Mouse (Mus musculus) small intestine, adult 2 months (tissue): ENCODE data around the gene Pdha2. TPM values are rescaled to one million over a fixed set of nuclear protein-coding genes. Genes with fewer than 3 reads are reported as not detected.

Experiments used
- H3K27ac ChIP-seq: fragments of 200-500 bp; 2 replicates; pipeline ENCODE4 v1.5.1; 2012; ENCODE audit warnings: low read depth, low read length, control low read depth, inconsistent platforms; ENCODE audit not compliant: insufficient read depth
- H3K27me3 ChIP-seq: fragments of 200-500 bp; 2 replicates; pipeline ENCODE4 v1.6.1; 2012; ENCODE audit warnings: mild to moderate bottlenecking, moderate library complexity, low read length, inconsistent platforms; ENCODE audit not compliant: control insufficient read depth, insufficient read depth
- H3K36me3 ChIP-seq: fragments of 200-500 bp; 2 replicates; pipeline ENCODE4 v1.6.1; 2012; ENCODE audit warnings: mild to moderate bottlenecking, low read length, control low read depth, inconsistent platforms; ENCODE audit not compliant: control insufficient read depth, insufficient read depth
- H3K4me1 ChIP-seq: fragments of 200-500 bp; 2 replicates; pipeline ENCODE4 v1.6.1; 2012; ENCODE audit warnings: low read length, inconsistent platforms, mixed read lengths; ENCODE audit not compliant: control insufficient read depth, insufficient read depth, insufficient read length
- H3K4me3 ChIP-seq: fragments of 200-500 bp; 2 replicates; pipeline ENCODE4 v1.5.1; 2012; ENCODE audit warnings: low read depth, mild to moderate bottlenecking, control low read depth, inconsistent platforms, low read length, moderate library complexity
- CTCF ChIP-seq: fragments of 200-500 bp; IDR thresholded peaks from 2 replicates; pipeline ENCODE4 v1.5.1; 2012; ENCODE audit warnings: low read depth, mild to moderate bottlenecking, control low read depth, inconsistent platforms, low read length, moderate library complexity, mixed read lengths; ENCODE audit not compliant: insufficient replicate concordance, insufficient read length; ENCODE audit errors: extremely low read depth
- POLR2A ChIP-seq: fragments of 200-500 bp; IDR thresholded peaks from 2 replicates; pipeline ENCODE4 v1.6.1; 2012; ENCODE audit warnings: low read depth, mild to moderate bottlenecking, control low read depth, inconsistent platforms, low read length, moderate library complexity
- WGBS: fragments of 180-500 bp; shearing (Covaris S2); methylation state at CpG from one replicate; pipeline ENCODE4 v1.1.7; 2018; 5-methylcytosine and 5-hydroxymethylcytosine counted together
- polyA plus RNA-seq: library from polyadenylated mRNA; depleted of rRNA; stranded (reverse); fragments of >200 nt; gene quantifications from 2 replicates; pipeline ENCODE4 v1.2.3, GENCODE M21; 2012

The Pdha2 gene
- polyA plus RNA-seq, 1 experiment = not detected

DNA sequence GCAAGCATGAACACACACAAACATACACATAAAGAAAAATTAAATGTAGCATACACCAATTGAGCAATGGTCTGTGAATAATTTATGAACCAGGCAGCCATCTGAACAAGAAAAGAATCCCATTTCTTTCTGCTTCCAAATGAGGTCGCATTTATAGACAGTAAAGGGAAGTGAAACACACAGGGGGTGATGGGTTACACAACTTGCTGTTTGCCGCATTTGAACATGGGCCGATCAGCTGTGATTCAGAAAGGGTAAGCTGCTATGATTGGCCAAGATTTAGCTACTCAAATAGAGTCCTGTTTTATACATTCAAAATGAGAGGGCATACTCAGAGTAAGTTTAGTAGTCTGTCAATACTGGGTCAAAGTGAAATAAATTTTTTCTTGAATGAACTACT is 20.5 kb downstream of the Pdha2 start:
- no peaks in the 10 kb centered on the region for H3K27me3 ChIP-seq
- no peak overlapping the region for H3K4me3 ChIP-seq
- no peaks in the 10 kb centered on the region for H3K36me3 ChIP-seq
- WGBS = 78% methylated on average over 3 of the region's 3 CpGs
- TF ChIP-seq CTCF = no peak
- no peak for TF ChIP-seq POLR2A
- H3K4me1 ChIP-seq = no peaks in the 10 kb centered on the region
- H3K27ac ChIP-seq = no peak overlapping the region

DNA sequence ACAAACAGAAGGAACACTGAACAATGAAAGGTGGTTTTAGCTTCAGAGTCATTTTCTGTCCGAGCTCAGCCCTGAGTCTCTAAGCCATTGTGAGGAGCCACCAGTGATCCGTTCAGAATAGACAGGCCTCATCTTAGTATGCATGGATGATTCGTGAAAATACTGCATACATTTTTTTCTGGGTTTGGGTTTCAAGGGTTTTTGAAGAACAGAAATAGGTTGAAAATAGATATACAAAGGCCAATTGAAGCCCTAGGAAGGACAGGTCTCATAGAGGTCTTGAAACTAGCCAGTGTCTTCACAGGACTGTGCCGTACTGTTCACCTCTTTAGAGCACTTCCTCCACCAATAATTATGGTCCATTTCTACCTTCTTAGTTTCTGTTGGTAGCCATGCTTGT is 21.7 kb downstream of the Pdha2 start:
- Histone ChIP-seq H3K27me3 (no peaks in the 10 kb centered on the region), H3K27ac (no peak overlapping the region), H3K36me3 (no peaks in the 10 kb centered on the region), H3K4me1 (no peaks in the 10 kb centered on the region), H3K4me3 (no peak overlapping the region)
- 73% methylated on average over 4 of the region's 4 CpGs for WGBS
- no peak for TF ChIP-seq POLR2A
- no peak for TF ChIP-seq CTCF

DNA sequence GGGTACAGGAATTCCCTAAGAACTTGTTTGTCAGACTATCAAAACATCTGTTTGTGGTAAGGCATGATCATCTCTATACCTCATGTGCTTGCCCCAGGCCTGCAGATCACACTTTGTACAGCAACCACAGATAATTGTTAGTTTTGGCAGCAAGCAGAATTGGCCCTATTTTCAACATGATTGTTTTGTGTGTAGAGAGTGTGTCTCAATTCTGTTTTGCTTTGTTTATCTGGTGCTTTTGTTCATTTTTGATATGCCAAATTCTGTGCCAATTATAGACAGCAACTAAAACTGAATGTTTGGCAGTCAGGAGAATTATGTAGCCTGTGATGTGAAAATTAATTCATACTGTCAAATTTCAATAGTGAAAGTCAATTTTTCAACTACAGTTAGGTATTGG is 51.2 kb downstream of the Pdha2 start:
- H3K4me3 ChIP-seq = no peak overlapping the region
- H3K4me1 ChIP-seq = no peaks in the 10 kb centered on the region
- TF ChIP-seq POLR2A = no peak
- TF ChIP-seq CTCF = no peak
- no peak overlapping the region for H3K27ac ChIP-seq
- no peaks in the 10 kb centered on the region for H3K36me3 ChIP-seq
- H3K27me3 ChIP-seq = no peaks in the 10 kb centered on the region
